Mouse (Mus musculus) cerebellum, adult 2 months (tissue): ENCODE measurements around the gene Fhit. TPM values are rescaled to one million over a fixed set of nuclear protein-coding genes. Genes with fewer than 3 reads are reported as not detected.

ENCODE experiments used
- DNase-seq, 2 experiments: peaks; one replicate each; pipeline ENCODE4 v3.0.0; 2021
- H3K27ac ChIP-seq: fragments of 200-500 bp; 2 replicates; pipeline ENCODE4 v1.5.1; 2012; ENCODE audit warnings: low read length, control low read depth, inconsistent platforms; ENCODE audit not compliant: insufficient read depth
- H3K27me3 ChIP-seq: fragments of 200-500 bp; 2 replicates; pipeline ENCODE4 v1.6.1; 2012; ENCODE audit warnings: inconsistent platforms, mild to moderate bottlenecking, low read length, moderate library complexity; ENCODE audit not compliant: control insufficient read depth, insufficient read depth
- H3K4me1 ChIP-seq: fragments of 200-500 bp; 2 replicates; pipeline ENCODE4 v1.6.1; 2011; ENCODE audit warnings: low read length; ENCODE audit not compliant: control insufficient read depth, insufficient read depth
- H3K4me3 ChIP-seq: fragments of 200-500 bp; replicated peaks from 2 replicates; pipeline ENCODE3; 2011; ENCODE audit warnings: mild to moderate bottlenecking, low read depth, low read length, control low read depth; ENCODE audit not compliant: insufficient read depth
- CTCF ChIP-seq: fragments of 200-500 bp; IDR thresholded peaks from 2 replicates; pipeline ENCODE4 v1.5.1; 2011; ENCODE audit warnings: low read depth, mild to moderate bottlenecking, control low read depth, low read length, moderate library complexity, borderline replicate concordance; ENCODE audit not compliant: insufficient read depth
- POLR2A ChIP-seq: fragments of 200-500 bp; IDR thresholded peaks from 2 replicates; pipeline ENCODE4 v1.6.1; 2011; ENCODE audit warnings: low read length, control low read depth, borderline replicate concordance; ENCODE audit not compliant: insufficient read depth
- WGBS: fragments of 180-500 bp; shearing (Covaris S2); methylation state at CpG from one replicate; pipeline ENCODE4 v1.1.7; 2018; 5-methylcytosine and 5-hydroxymethylcytosine counted together
- polyA plus RNA-seq: library from polyadenylated mRNA; depleted of rRNA; stranded (reverse); fragments of >200 nt; gene quantifications from 2 replicates; pipeline ENCODE4 v1.2.3, GENCODE M21; 2012

Fhit gene
- polyA plus RNA-seq, 1 experiment: 10.5 TPM

DNA sequence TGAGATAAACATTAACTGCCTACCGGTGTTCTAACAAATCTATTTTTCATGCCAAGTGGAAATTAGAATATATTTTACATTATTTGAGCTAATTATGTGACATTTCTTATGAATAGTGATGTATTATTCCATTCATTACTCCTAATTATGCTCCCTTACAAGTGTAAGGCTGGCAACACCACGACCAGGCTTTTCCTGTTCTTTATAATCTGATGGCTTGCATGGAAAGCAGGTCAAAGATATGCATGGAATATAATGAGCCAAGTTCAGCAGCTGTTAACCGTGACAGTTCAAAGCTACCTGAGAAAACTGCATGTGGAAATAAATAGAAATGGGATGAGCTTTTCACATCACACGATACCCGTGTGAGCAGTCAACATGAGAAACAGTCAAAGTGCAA lies 746.8 kb downstream of the Fhit start:
- no peaks in the 10 kb centered on the region for H3K27me3 ChIP-seq
- no peak for TF ChIP-seq POLR2A
- TF ChIP-seq CTCF: no peak
- 69% methylated on average over 5 of the region's 5 CpGs for WGBS
- no peak overlapping the region for H3K27ac ChIP-seq
- no peak for DNase-seq
- H3K4me3 ChIP-seq: no peak overlapping the region
- no peaks in the 10 kb centered on the region for H3K4me1 ChIP-seq

DNA sequence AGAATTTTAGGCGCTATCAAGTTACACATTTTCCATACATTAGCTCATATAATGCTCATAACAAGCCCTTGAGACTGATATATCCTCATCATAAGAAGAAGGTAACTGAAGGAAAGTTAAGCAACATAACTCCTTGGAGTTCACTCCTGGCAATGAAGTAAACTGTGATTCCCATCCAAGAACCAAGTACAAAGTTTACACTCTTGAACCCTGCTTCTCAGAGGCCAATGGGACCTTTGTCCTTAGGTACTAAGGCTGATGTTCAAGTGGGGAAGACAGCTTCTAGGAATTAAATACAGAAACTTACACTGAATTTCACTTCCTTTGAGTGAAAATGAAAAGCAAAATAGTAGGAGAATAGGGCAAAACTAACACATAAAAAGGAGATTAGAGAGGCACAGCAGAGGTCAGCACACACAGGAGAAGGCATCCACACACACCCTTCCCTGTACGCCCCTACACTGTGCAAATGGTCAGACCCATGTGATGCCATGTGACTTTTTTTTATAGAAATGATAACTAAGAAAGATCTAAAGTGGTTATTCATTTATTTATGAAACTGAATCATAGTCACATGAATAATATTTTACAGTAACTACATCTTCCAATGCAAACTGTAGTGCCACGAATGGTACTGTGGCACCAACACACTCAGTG lies 752.4 kb downstream of the Fhit start:
- no peak overlapping the region for H3K4me3 ChIP-seq
- TF ChIP-seq CTCF: no peak
- no peak for TF ChIP-seq POLR2A
- no peaks in the 10 kb centered on the region for H3K27me3 ChIP-seq
- no peak overlapping the region for H3K27ac ChIP-seq
- WGBS: 98% methylated on average over 3 of the region's 3 CpGs
- peaks cover 4% of the 10 kb centered on the region; the same call in 1 of the 2 replicates for H3K4me1 ChIP-seq
- DNase-seq: no peak

GRCm38 (mm10) chr14:10405346-10405745 lies 756.5 kb downstream of the Fhit start:
- Histone ChIP-seq H3K27me3 (no peaks in the 10 kb centered on the region), H3K4me3 (no peak overlapping the region), H3K4me1 (peaks cover 4% of the 10 kb centered on the region; the same call in 1 of the 2 replicates), H3K27ac (no peak overlapping the region)
- 17% methylated on average over 1 of the region's 1 CpGs for WGBS
- peak; percentile 76 to 90 for DNase-seq
- TF ChIP-seq CTCF (no peak), POLR2A (no peak)

GRCm38 (mm10) chr14:10367783-10368680 lies 793.8 kb downstream of the Fhit start:
- WGBS: 39% methylated on average over 5 of the region's 5 CpGs
- no peak overlapping the region for H3K4me3 ChIP-seq
- no peak for TF ChIP-seq CTCF
- TF ChIP-seq POLR2A: no peak
- no peak for DNase-seq
- H3K27me3 ChIP-seq: no peaks in the 10 kb centered on the region
- H3K4me1 ChIP-seq: no peaks in the 10 kb centered on the region
- H3K27ac ChIP-seq: no peak overlapping the region

DNA sequence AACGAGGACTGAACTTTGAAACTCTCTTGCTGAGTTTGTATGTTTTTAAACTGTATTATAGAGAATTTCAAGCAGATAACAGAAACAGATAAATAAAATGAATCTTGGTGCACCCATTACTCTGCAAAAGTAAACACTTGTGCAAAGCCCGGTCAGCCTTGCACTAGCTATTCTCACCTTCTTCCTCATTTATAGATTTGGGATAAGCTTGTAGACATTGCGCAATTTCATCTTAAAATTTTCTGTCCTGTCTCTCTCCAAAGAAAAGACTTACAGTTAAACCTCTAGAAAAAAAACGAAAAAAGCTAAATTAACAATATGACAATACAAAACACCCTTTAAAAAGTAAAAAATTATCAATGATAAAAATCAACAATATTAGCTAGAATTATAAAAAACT lies 795.0 kb downstream of the Fhit start:
- TF ChIP-seq POLR2A (no peak), CTCF (no peak)
- H3K27me3 ChIP-seq: no peaks in the 10 kb centered on the region
- H3K4me3 ChIP-seq: no peak overlapping the region
- no peak overlapping the region for H3K27ac ChIP-seq
- 94% methylated on average over 4 of the region's 4 CpGs for WGBS
- no peak for DNase-seq
- H3K4me1 ChIP-seq: no peaks in the 10 kb centered on the region

- no peaks in the 10 kb centered on the region for H3K27me3 ChIP-seq
- TF ChIP-seq POLR2A (no peak), CTCF (no peak)
- no peak for DNase-seq
Measured at GRCm38 (mm10) chr14:10364281-10364680, 797.6 kb downstream of the Fhit start.

GRCm38 (mm10) chr14:10363306-10363705 lies 798.5 kb downstream of the Fhit start:
- no peaks in the 10 kb centered on the region for H3K4me1 ChIP-seq
- no peak for TF ChIP-seq POLR2A
- TF ChIP-seq CTCF: no peak
- H3K27ac ChIP-seq: no peak overlapping the region
- 37% methylated on average over 1 of the region's 1 CpGs for WGBS
- no peak overlapping the region for H3K4me3 ChIP-seq
- DNase-seq: no peak
- no peaks in the 10 kb centered on the region for H3K27me3 ChIP-seq

More at GRCm38 (mm10) chr14:10364281-10364680, 797.6 kb downstream of the Fhit start:
- Histone ChIP-seq H3K27ac (no peak overlapping the region), H3K4me1 (no peaks in the 10 kb centered on the region), H3K4me3 (no peak overlapping the region)
- 41% methylated on average over 6 of the region's 6 CpGs for WGBS
